Mouse (Mus musculus) activated CD4-positive, CD25-positive, alpha-beta regulatory T cell, adult 9 weeks (primary cell): ENCODE data around the gene Nicn1. TPM values are rescaled to one million over a fixed set of nuclear protein-coding genes. Genes with fewer than 3 reads are reported as not detected.

Experiments used
- polyA plus RNA-seq: library from polyadenylated mRNA; unstranded; fragments of 100-300 nt; shearing (Covaris generic); gene quantifications from one replicate; pipeline ENCODE4 v1.2.1, GENCODE M21; 2017

Nicn1 gene
- polyA plus RNA-seq: 2.3 TPM

DNA sequence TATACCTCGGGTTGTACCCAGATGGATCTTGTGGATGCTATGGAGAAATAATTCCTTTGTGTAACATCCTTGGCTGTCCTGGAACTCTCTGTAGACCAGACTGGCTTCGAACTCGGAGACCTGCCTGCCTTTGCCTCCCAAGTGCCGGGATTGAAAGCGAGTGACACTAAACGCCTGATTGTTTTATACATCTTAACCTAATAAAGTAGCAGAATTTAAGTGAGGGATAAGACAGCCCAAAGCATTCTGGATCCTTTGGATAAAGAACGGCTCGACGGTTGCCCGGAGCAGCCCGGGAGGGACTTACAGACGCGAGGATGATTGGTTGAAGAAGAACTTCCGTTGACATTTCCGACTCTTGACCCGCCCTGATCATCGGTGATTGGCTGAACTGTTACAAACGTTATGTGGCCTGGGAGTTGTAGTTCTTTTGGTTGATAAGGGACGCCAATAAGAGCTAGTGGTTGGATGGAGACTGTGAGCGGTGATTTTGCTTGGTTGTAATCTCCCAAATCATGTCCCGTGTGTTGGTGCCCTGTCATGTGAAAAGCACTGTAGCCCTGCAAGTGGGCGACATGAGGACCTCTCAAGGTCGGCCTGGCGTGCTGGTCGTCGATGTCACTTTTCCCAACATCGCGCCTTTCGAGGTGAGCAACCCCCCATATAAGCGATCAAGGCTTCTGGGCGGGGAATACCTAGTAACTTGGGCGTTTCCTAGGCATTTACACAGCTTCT lies at the start of gene Nicn1:
Nicn1 (plus strand) TSS at position 414 of the 735 bp plus-strand sequence.

DNA sequence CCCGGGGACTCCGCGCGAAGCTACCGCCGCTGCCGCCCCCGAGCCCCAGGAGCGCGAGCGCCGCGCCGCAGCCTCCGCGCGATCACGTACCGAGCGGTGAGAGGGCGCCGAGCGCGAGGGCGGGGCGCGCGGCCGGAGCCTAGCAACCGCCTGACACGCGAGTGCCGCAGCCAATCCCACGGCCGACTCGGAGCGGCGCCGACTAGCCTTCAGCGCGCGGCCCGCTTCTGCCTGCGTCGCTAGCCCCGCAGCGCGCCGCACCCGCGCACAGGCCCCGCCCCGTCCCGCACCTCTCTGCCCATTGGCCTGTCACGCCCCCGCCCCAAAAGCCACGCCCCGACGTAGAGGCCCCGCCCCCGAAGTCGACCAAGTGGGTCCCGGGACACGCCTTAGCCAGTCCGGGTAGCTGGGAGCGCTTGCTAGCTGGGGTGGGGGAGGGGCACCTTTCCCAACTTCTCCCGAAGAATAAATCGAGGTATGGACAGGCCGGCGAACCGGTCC lies 26.5 kb upstream of the Nicn1 start, which contains the start of gene Dag1:
Dag1 (minus strand) TSS at position 269 of the 501 bp plus-strand sequence.

DNA sequence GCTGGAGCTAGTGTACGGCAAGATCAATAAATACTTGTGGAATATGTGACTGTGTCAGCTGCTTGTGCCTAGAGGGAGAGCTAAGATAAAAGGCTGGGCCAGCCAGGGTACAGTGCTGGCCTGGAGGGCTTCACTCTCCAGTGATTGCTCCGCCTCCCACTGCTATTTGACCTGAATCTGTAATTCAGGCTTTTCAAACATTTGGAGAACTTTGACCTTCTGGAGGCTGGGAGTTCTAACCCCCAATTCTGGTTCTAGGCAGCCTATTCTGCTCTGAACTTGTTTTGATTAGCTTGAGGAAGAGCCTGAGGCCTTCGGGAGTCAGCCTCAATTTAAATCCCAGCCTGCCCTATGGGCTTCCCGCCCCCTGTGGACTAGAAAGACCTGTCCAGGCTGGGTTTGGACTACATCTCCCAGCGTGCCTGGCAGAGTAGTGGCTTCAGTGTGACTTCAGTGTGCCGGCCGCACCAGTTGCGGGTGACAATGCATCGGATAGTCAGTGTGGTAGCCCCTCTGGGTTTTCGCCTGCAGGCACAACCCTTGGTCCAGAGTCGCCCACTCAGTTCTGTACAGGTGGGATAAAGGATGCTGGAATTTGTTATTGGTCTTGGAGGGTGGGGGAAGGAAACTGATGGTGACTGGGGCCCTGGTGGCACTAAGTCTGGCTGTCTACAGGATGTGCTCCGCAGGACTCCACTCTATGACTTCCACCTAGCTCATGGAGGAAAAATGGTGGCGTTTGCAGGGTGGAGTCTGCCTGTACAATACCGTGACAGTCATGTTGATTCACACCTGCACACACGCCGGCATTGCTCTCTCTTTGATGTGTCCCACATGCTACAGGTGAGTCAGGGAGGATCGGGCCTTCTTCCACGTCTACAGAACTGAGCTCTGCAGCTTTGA lies 6.5 kb downstream of the Nicn1 start, which contains the start of gene Amt:
Amt (plus strand) TSS at position 401 of the 903 bp plus-strand sequence.

DNA sequence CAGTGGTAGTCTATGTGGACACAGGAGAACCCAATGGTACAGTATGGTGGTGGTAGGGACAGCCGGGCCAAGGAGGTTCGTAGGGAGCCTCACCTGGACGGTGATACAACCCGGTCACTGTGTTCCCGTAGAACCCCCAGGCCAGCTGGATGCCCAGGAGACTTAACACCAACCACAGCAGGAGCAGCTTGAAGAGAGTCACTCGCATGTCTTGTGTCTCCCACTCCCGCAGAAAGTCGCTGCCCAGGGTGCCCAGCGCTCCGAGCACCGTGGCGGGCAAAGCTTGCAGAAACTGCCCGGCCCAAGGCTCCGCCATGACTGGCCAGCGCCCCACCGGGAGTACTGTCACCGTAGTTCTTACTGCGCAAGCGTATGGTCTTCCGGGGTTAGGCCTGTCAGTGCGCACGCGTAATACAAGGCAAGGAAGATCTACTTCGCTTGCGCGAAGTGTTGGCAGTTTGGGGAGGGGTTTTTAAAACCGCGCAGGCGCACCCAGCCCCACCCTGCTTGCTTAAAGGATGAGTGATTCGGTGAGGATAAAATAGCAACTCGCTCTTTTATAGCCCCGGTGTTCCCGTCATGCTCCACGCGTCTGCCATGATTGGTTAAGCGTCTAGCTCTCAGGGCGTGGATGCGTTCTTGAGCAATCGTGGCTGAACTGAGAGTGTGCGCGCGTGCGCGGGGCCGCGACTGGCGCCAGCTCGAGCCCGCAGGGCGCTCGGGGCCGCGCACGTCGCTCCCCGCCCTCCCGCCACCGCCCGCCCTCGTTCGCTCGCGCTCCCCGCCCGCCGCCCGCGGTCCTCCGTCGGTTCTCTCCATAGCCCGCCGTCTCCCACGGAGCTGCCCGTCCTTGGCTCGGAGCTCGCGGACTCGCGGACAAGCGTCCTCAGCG lies 15.6 kb downstream of the Nicn1 start, which contains the start of the genes Rhoa and Tcta:
Rhoa (plus strand) TSS at position 501 of the 892 bp plus-strand sequence.
Tcta (minus strand) TSS at position 532 of the 892 bp plus-strand sequence.

DNA sequence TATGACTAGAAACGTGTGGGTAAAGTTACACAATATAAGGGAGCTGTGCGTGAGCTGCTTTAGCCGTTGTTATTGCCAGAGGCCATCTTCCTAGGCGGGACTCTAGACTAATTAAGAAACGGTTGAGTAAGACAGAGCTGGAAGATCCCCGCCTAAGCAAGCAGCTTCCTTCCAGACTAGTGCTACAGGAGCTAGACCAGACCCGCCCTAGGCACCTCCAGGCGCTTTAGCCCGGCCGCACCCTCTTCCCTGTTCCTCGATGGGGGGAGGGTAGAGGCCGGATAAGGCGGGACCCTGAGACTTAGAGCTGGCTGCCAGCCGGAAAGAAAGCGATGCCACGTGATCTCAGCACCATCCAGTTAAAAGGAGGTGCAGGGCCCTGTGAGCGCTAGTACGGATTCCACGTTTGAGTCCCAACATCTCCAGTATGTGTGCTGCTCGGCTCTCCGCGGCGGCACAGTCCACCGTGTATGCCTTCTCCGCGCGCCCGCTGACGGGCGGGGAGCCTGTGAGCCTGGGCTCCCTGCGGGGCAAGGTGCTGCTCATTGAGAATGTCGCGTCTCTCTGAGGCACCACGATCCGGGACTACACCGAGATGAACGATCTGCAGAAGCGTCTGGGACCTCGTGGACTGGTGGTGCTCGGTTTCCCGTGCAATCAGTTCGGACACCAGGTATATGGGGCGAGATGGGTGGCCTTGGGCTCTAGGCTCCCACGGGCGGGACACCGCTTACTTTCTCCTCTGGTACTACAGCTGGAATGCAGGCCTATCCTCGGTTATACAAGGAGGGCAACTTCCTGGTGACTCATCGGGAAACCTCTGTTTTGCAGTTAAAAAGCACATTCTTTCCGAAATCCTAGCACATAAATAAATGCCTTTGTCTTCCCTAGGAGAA lies 48.9 kb downstream of the Nicn1 start, which contains the start of gene Gpx1:
Gpx1 (plus strand) TSS at position 18 of the 896 bp plus-strand sequence.

Other genes starting within 250 kb of the Nicn1 start
- 40.7 TPM for gene Gmppb, start 241.2 kb upstream of the Nicn1 start, polyA plus RNA-seq
- gene Amigo3, start 237.3 kb upstream of the Nicn1 start, polyA plus RNA-seq: 4.8 TPM
- 1.2 TPM for gene Mst1, start 210.0 kb upstream of the Nicn1 start, polyA plus RNA-seq
- 189 TPM for gene Rnf123, start 207.1 kb upstream of the Nicn1 start, polyA plus RNA-seq
- gene Apeh, start 195.8 kb upstream of the Nicn1 start, polyA plus RNA-seq: 140 TPM
- gene Bsn, start 100.0 kb upstream of the Nicn1 start, polyA plus RNA-seq: 0.81 TPM
- gene Dag1, start 26.5 kb upstream of the Nicn1 start, polyA plus RNA-seq: 6.7 TPM
- 0.56 TPM for gene Amt, start 6.4 kb downstream of the Nicn1 start, polyA plus RNA-seq
- 391 TPM for gene Rhoa, start 15.7 kb downstream of the Nicn1 start, polyA plus RNA-seq
- gene Tcta, start 15.7 kb downstream of the Nicn1 start, polyA plus RNA-seq: 17.6 TPM
- gene Gpx1, start 48.5 kb downstream of the Nicn1 start, polyA plus RNA-seq: 741 TPM
- 160 TPM for gene Usp4, start 57.4 kb downstream of the Nicn1 start, polyA plus RNA-seq
- 4.3 TPM for gene 1700102P08Rik, start 102.4 kb downstream of the Nicn1 start, polyA plus RNA-seq
- not detected for gene Ccdc36, start 138.1 kb downstream of the Nicn1 start, polyA plus RNA-seq
- gene BC048562, start 146.1 kb downstream of the Nicn1 start, polyA plus RNA-seq: not detected
- gene Ccdc71, start 170.1 kb downstream of the Nicn1 start, polyA plus RNA-seq: 54.7 TPM
- gene Klhdc8b, start 171.2 kb downstream of the Nicn1 start, polyA plus RNA-seq: 5.2 TPM
- 0.20 TPM for gene Lamb2, start 189.3 kb downstream of the Nicn1 start, polyA plus RNA-seq
- gene Usp19, start 200.2 kb downstream of the Nicn1 start, polyA plus RNA-seq: 169 TPM
- gene Qars, start 217.3 kb downstream of the Nicn1 start, polyA plus RNA-seq: 111 TPM
- 148 TPM for gene Qrich1, start 226.4 kb downstream of the Nicn1 start, polyA plus RNA-seq